Mouse (Mus musculus) hindbrain, embryonic 16.5 days (tissue): ENCODE measurements around the gene Kxd1. TPM values are rescaled to one million over a fixed set of nuclear protein-coding genes. Genes with fewer than 3 reads are reported as not detected.

Source experiments
- ATAC-seq: fragments of 200-750 bp; cut with Nextera tagmentation; 2 replicates; pipeline ENCODE4 v1.8.0; 2017; ENCODE audit warnings: moderate TSS enrichment, moderate library complexity
- H3K27ac ChIP-seq: fragments of 300-500 bp; sonication (generic); 2 replicates; pipeline ENCODE4 v1.5.1; 2014; ENCODE audit warnings: low read depth, mild to moderate bottlenecking, control low read depth, low read length, moderate library complexity
- H3K27me3 ChIP-seq: fragments of 300-500 bp; sonication (generic); replicated peaks from 2 replicates; pipeline ENCODE4 v1.6.1; 2014; ENCODE audit warnings: low read length; ENCODE audit not compliant: control insufficient read depth, insufficient read depth
- H3K36me3 ChIP-seq: fragments of 300-500 bp; sonication (generic); 2 replicates; pipeline ENCODE4 v1.6.1; 2014; ENCODE audit warnings: mild to moderate bottlenecking, low read length, moderate library complexity, mixed read lengths; ENCODE audit not compliant: control insufficient read depth, insufficient read depth
- H3K4me1 ChIP-seq: fragments of 300-500 bp; sonication (generic); 2 replicates; pipeline ENCODE4 v1.6.1; 2014; ENCODE audit warnings: low read depth, low read length; ENCODE audit not compliant: control insufficient read depth, insufficient read depth
- H3K4me2 ChIP-seq: fragments of 300-500 bp; sonication (generic); 2 replicates; pipeline ENCODE4 v1.6.1; 2014; ENCODE audit warnings: mild to moderate bottlenecking, low read length, control low read depth, moderate library complexity
- H3K4me3 ChIP-seq: fragments of 300-500 bp; sonication (generic); 2 replicates; pipeline ENCODE4 v1.5.1; 2014; ENCODE audit warnings: mild to moderate bottlenecking, low read length, control low read depth, moderate library complexity
- H3K9ac ChIP-seq: fragments of 300-500 bp; sonication (generic); 2 replicates; pipeline ENCODE4 v1.6.1; 2014; ENCODE audit warnings: low read depth, mild to moderate bottlenecking, control low read depth, low read length, moderate library complexity
- H3K9me3 ChIP-seq: fragments of 300-500 bp; sonication (generic); 2 replicates; pipeline ENCODE4 v1.6.1; 2014; ENCODE audit warnings: mild to moderate bottlenecking, low read length, moderate library complexity; ENCODE audit not compliant: control insufficient read depth
- WGBS: fragments of 180-500 bp; shearing (Covaris S2); extraction: QIAGEN DNeasy Blood & Tissue Kit; methylation state at CpG from one replicate; pipeline ENCODE4 v1.1.7; 2014; 5-methylcytosine and 5-hydroxymethylcytosine counted together
- polyA plus RNA-seq: library from polyadenylated mRNA; unstranded; fragments of >200 nt; fragmentation: Nextera tagmentation; extraction: Ambion mirVana; gene quantifications from 2 replicates; pipeline ENCODE4 v1.2.1, GENCODE M21; 2015

Kxd1 gene
- polyA plus RNA-seq, 1 experiment from 2014 or later: 45.2 TPM

- Histone ChIP-seq H3K9me3 (no peaks in the 10 kb centered on the region), H3K4me1 (peaks cover 12% of the 10 kb centered on the region), H3K27me3 (no peaks in the 10 kb centered on the region), H3K4me3 (no peak overlapping the region), H3K9ac (no peak overlapping the region), H3K36me3 (no peaks in the 10 kb centered on the region), H3K27ac (no peak overlapping the region), H3K4me2 (no peak overlapping the region)
- 74% methylated on average over 3 of the region's 3 CpGs for WGBS
- no peak for ATAC-seq
Observed at GRCm38 (mm10) chr8:70562802-70563201, 35.0 kb upstream of the Kxd1 start.

DNA sequence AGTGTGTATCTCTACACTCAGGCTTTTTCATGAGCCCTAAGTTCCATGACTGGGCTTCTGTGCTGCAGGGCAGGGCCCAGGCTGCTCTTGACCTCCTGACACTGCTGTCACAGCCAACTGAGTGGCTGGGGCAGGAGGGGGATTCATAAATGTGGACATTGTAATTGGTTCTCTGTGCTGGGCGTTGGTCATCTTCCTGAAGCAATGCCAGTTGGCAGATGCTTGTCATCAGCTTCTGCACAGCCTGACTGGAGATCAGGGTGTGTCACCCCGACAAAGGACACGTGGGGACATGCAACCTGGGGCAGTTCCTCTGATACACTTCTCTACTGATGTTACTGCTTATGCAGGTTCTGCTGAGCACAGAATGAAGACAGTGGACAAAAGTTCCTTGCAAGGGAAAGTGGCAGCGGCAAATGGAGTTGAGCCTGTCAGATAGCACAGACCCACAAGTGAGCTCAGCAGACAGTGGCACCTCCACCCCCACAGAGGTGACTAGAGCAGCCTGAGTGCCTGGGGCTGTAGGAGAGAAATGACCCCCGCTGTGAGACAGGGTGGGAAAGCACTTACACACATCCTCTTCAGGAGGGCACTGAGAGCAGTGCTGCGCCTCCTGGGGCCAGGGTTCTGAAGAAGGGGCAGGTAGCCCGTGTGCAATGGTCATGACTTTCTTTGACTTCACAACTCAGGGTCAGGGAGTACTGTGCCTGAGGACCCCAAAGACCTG lies 34.2 kb upstream of the Kxd1 start:
- H3K4me2 ChIP-seq: no peak overlapping the region
- no peaks in the 10 kb centered on the region for H3K9me3 ChIP-seq
- H3K36me3 ChIP-seq: no peaks in the 10 kb centered on the region
- no peak for ATAC-seq
- H3K9ac ChIP-seq: no peak overlapping the region; the same call in 1 of the 2 replicates
- H3K4me1 ChIP-seq: peaks cover 12% of the 10 kb centered on the region
- WGBS: 81% methylated on average over 7 of the region's 7 CpGs
- H3K4me3 ChIP-seq: no peak overlapping the region
- H3K27me3 ChIP-seq: no peaks in the 10 kb centered on the region
- no peak overlapping the region for H3K27ac ChIP-seq

GRCm38 (mm10) chr8:70561357-70561756 lies 33.6 kb upstream of the Kxd1 start:
- ATAC-seq: no peak
- H3K4me1 ChIP-seq: peaks cover 12% of the 10 kb centered on the region
- no peak overlapping the region for H3K27ac ChIP-seq
- no peaks in the 10 kb centered on the region for H3K36me3 ChIP-seq
- H3K4me3 ChIP-seq: no peak overlapping the region
- no peaks in the 10 kb centered on the region for H3K27me3 ChIP-seq
- H3K4me2 ChIP-seq: no peak overlapping the region
- no peaks in the 10 kb centered on the region for H3K9me3 ChIP-seq
- H3K9ac ChIP-seq: no peak overlapping the region
- 77% methylated on average over 4 of the region's 4 CpGs for WGBS

DNA sequence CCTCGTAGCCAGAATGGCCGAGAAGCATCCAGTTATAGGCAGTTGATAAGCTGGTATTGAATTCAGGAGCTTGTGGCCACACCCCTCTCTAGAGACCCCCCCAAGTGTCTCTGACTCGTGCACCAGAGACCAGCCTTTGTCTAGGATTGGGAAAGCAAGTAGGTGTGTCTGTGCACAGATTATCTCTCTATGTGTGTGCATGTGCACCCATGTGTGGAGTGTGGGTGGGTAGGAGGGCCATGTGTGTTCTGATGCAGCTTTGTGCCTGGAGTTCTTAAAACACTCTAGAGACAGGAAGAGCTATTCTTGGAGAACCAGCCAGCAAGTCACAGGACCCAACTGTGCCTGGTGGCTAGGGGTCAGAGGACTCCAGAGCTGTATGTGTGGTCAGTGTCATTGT lies 32.8 kb upstream of the Kxd1 start:
- Histone ChIP-seq H3K4me1 (peaks cover 12% of the 10 kb centered on the region), H3K4me2 (no peak overlapping the region), H3K9ac (no peak overlapping the region), H3K27ac (no peak overlapping the region), H3K27me3 (no peaks in the 10 kb centered on the region), H3K4me3 (no peak overlapping the region), H3K9me3 (no peaks in the 10 kb centered on the region), H3K36me3 (no peaks in the 10 kb centered on the region)
- ATAC-seq: no peak
- WGBS: 68% methylated on average over 3 of the region's 3 CpGs

GRCm38 (mm10) chr8:70560096-70560495 lies 32.3 kb upstream of the Kxd1 start:
- Histone ChIP-seq H3K4me2 (no peak overlapping the region), H3K27ac (no peak overlapping the region), H3K4me3 (no peak overlapping the region), H3K9me3 (no peaks in the 10 kb centered on the region), H3K27me3 (no peaks in the 10 kb centered on the region), H3K9ac (no peak overlapping the region), H3K36me3 (no peaks in the 10 kb centered on the region), H3K4me1 (peaks cover 12% of the 10 kb centered on the region)
- WGBS: 59% methylated on average over 2 of the region's 2 CpGs
- ATAC-seq: no peak

DNA sequence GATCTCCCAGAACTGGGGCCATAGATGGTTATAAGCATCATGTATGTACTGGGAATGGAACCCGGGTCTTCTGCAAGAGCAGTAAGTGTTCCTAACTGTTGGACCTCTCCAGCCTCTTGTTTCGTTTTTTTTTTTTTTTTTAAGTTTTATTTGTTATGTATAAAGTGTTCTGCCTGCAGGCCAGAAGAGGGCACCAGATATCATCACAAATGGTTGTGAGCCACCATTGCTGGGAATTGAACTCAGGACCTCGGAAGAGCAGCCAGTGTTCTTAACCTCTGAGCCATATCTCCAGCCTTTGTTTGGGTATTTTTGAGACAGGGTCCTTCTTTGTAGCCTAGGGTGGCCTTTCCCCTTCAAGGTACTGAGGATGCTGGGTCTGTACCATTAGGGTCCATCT lies 31.2 kb upstream of the Kxd1 start:
- no peak overlapping the region for H3K9ac ChIP-seq
- H3K9me3 ChIP-seq: no peaks in the 10 kb centered on the region
- 82% methylated on average over 3 of the region's 3 CpGs for WGBS
- H3K27ac ChIP-seq: no peak overlapping the region
- no peak overlapping the region for H3K4me2 ChIP-seq
- H3K4me1 ChIP-seq: peaks cover 15% of the 10 kb centered on the region
- no peak overlapping the region for H3K4me3 ChIP-seq
- H3K27me3 ChIP-seq: no peaks in the 10 kb centered on the region
- no peaks in the 10 kb centered on the region for H3K36me3 ChIP-seq
- ATAC-seq: no peak

- Histone ChIP-seq H3K27me3 (no peaks in the 10 kb centered on the region), H3K4me3 (no peak overlapping the region), H3K4me1 (peaks cover 21% of the 10 kb centered on the region), H3K36me3 (no peaks in the 10 kb centered on the region), H3K9ac (0 out of 2 replicates have a peak overlapping the region, but pooled peaks have one; percentile 6), H3K4me2 (no peak overlapping the region), H3K27ac (no peak overlapping the region; the same call in 1 of the 2 replicates), H3K9me3 (no peaks in the 10 kb centered on the region)
- 83% methylated on average over 4 of the region's 4 CpGs for WGBS
- ATAC-seq: no peak; the same call in 1 of the 2 replicates
Observed at GRCm38 (mm10) chr8:70558334-70558733, 30.6 kb upstream of the Kxd1 start.

DNA sequence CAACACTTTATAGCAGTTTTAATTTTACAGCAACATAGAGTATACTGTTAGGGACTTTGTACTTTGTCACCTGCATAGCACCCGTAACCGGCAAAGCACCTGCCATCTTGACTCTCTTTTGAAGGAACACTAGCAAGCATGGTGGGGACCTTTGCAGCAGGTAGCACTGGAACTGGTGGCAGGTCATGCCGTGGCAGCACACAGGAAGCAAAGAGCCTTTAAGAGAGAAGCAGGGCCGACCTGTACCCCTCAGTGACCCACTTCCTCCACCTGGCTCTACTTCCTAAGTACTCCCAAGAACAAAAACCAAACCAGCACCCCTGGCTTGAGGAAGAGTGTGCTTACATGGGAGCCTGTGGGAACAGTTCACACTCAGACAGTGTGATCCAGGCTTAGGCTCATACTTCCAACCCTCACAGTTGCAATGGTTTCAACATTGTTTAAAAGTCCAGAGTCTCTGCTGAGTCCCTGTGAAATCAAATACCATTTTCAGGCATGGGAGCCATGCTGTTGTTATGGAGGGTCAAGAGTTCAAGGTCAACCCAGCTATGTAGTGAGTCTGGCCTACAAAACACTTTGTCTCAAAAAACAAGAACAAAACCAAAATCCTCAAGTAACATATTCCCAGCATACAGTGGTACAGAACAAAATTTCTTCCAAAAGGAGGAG lies 27.5 kb upstream of the Kxd1 start:
- no peak for ATAC-seq
- Histone ChIP-seq H3K36me3 (no peaks in the 10 kb centered on the region), H3K4me3 (no peak overlapping the region), H3K9me3 (no peaks in the 10 kb centered on the region), H3K27ac (no peak overlapping the region), H3K27me3 (no peaks in the 10 kb centered on the region), H3K4me1 (peaks cover 18% of the 10 kb centered on the region), H3K9ac (no peak overlapping the region), H3K4me2 (no peak overlapping the region)
- WGBS: 98% methylated on average over 4 of the region's 4 CpGs

GRCm38 (mm10) chr8:70553740-70554139 lies 26.0 kb upstream of the Kxd1 start:
- Histone ChIP-seq H3K9ac (no peak overlapping the region), H3K36me3 (no peaks in the 10 kb centered on the region), H3K27me3 (no peaks in the 10 kb centered on the region), H3K9me3 (no peaks in the 10 kb centered on the region), H3K4me1 (peaks cover 13% of the 10 kb centered on the region), H3K27ac (peak overlapping the region; percentile 26; the same call in 1 of the 2 replicates), H3K4me2 (no peak overlapping the region), H3K4me3 (no peak overlapping the region)
- peak; percentile 44 for ATAC-seq
